Mouse (Mus musculus) liver, embryonic 14.5 days (tissue): ENCODE data around the gene Hist1h2bg.

ENCODE experiments used
- CTCF ChIP-seq: IDR thresholded peaks from 2 replicates; pipeline ENCODE4 v1.5.1; 2016; ENCODE audit warnings: antibody characterized with exemption, low read depth, control low read depth
- EP300 ChIP-seq: IDR thresholded peaks from 2 replicates; pipeline ENCODE4 v1.6.1; 2016; ENCODE audit warnings: antibody characterized with exemption, low read depth

DNA sequence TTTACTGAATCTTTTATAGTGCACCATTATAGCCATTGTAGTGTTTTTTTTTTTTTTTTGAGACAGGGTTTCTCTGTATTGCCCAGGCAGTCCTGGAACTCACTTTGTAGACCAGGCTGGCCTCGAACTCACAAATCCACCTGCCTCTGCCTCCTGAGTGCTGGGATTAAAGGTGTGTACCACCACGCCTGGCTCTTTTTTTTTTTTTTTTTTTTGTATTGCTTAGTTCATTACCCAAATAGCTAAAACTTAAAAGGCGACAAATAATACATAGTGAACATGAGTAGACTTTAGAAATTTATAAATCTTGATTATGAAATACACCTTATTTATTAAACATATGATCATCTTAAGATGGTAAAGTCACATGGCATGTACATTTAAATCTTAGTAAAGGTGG, 29.7 kb upstream of the Hist1h2bg start:
- TF ChIP-seq CTCF = no peak
- no peak for TF ChIP-seq EP300
